Mouse (Mus musculus): ENCODE measurements around the gene Pga5. TPM values are rescaled to one million over a fixed set of nuclear protein-coding genes. Genes with fewer than 3 reads are reported as not detected.

The Pga5 gene
- polyA plus RNA-seq, 1 experiment: 0.20 TPM

- Histone ChIP-seq H3K4me3 (ENCODE audit: control insufficient read depth, low read depth, low read length) (no peak overlapping the region), H3K27ac (ENCODE audit: control insufficient read depth, insufficient read depth, low read depth, low read length) (no peak overlapping the region), H3K27me3 (ENCODE audit: control insufficient read depth, insufficient read depth, low read length) (no peaks in the 10 kb centered on the region), H3K4me1 (ENCODE audit: control insufficient read depth, insufficient read depth, low read length) (peaks cover 6% of the 10 kb centered on the region), H3K36me3 (ENCODE audit: control insufficient read depth, insufficient read depth, low read length) (no peaks in the 10 kb centered on the region)
- TF ChIP-seq POLR2A (IDR thresholded peaks at IDR 0.05; ENCODE audit: control insufficient read depth, low read depth, low read length): no peak
- no peak for TF ChIP-seq CTCF (IDR thresholded peaks at IDR 0.05; ENCODE audit: control insufficient read depth, insufficient read depth, insufficient replicate concordance, low read depth, low read length)
These were observed 7.2 kb upstream of the Pga5 start for GRCm38 (mm10) chr19:10685081-10685480.

GRCm38 (mm10) chr19:10681571-10681970, 3.7 kb upstream of the Pga5 start:
- H3K36me3 ChIP-seq (ENCODE audit: control insufficient read depth, insufficient read depth, low read length): no peaks in the 10 kb centered on the region
- H3K4me3 ChIP-seq (ENCODE audit: control insufficient read depth, low read depth, low read length): no peak overlapping the region
- H3K27me3 ChIP-seq (ENCODE audit: control insufficient read depth, insufficient read depth, low read length): no peaks in the 10 kb centered on the region
- H3K27ac ChIP-seq (ENCODE audit: control insufficient read depth, insufficient read depth, low read depth, low read length): no peak overlapping the region
- H3K4me1 ChIP-seq (ENCODE audit: control insufficient read depth, insufficient read depth, low read length): no peaks in the 10 kb centered on the region
- TF ChIP-seq POLR2A (IDR thresholded peaks at IDR 0.05; ENCODE audit: control insufficient read depth, low read depth, low read length) (no peak), CTCF (IDR thresholded peaks at IDR 0.05; ENCODE audit: control insufficient read depth, insufficient read depth, insufficient replicate concordance, low read depth, low read length) (no peak)

- H3K27ac ChIP-seq (ENCODE audit: control insufficient read depth, insufficient read depth, low read depth, low read length): no peak overlapping the region
- TF ChIP-seq CTCF (IDR thresholded peaks at IDR 0.05; ENCODE audit: control insufficient read depth, insufficient read depth, insufficient replicate concordance, low read depth, low read length) (no peak), POLR2A (IDR thresholded peaks at IDR 0.05; ENCODE audit: control insufficient read depth, low read depth, low read length) (no peak)
- H3K4me3 ChIP-seq (ENCODE audit: control insufficient read depth, low read depth, low read length): no peak overlapping the region
- H3K27me3 ChIP-seq (ENCODE audit: control insufficient read depth, insufficient read depth, low read length): no peaks in the 10 kb centered on the region
- no peaks in the 10 kb centered on the region for H3K4me1 ChIP-seq (ENCODE audit: control insufficient read depth, insufficient read depth, low read length)
- no peaks in the 10 kb centered on the region for H3K36me3 ChIP-seq (ENCODE audit: control insufficient read depth, insufficient read depth, low read length)
These were observed 849 bp upstream of the Pga5 start for GRCm38 (mm10) chr19:10678772-10679067.

- Histone ChIP-seq H3K27ac (ENCODE audit: control insufficient read depth, insufficient read depth, low read depth, low read length) (no peak overlapping the region), H3K27me3 (ENCODE audit: control insufficient read depth, insufficient read depth, low read length) (no peaks in the 10 kb centered on the region), H3K4me3 (ENCODE audit: control insufficient read depth, low read depth, low read length) (no peak overlapping the region), H3K36me3 (ENCODE audit: control insufficient read depth, insufficient read depth, low read length) (no peaks in the 10 kb centered on the region), H3K4me1 (ENCODE audit: control insufficient read depth, insufficient read depth, low read length) (no peaks in the 10 kb centered on the region)
- no peak for TF ChIP-seq CTCF (IDR thresholded peaks at IDR 0.05; ENCODE audit: control insufficient read depth, insufficient read depth, insufficient replicate concordance, low read depth, low read length)
- TF ChIP-seq POLR2A (IDR thresholded peaks at IDR 0.05; ENCODE audit: control insufficient read depth, low read depth, low read length): no peak
These were observed 1.2 kb downstream of the Pga5 start for GRCm38 (mm10) chr19:10676656-10677055.

GRCm38 (mm10) chr19:10673275-10673674, 4.6 kb downstream of the Pga5 start:
- no peaks in the 10 kb centered on the region for H3K27me3 ChIP-seq (ENCODE audit: control insufficient read depth, insufficient read depth, low read length)
- no peaks in the 10 kb centered on the region for H3K4me1 ChIP-seq (ENCODE audit: control insufficient read depth, insufficient read depth, low read length)
- TF ChIP-seq POLR2A (IDR thresholded peaks at IDR 0.05; ENCODE audit: control insufficient read depth, low read depth, low read length): no peak
- no peak for TF ChIP-seq CTCF (IDR thresholded peaks at IDR 0.05; ENCODE audit: control insufficient read depth, insufficient read depth, insufficient replicate concordance, low read depth, low read length)
- no peak overlapping the region for H3K4me3 ChIP-seq (ENCODE audit: control insufficient read depth, low read depth, low read length)
- H3K36me3 ChIP-seq (ENCODE audit: control insufficient read depth, insufficient read depth, low read length): no peaks in the 10 kb centered on the region
- no peak overlapping the region for H3K27ac ChIP-seq (ENCODE audit: control insufficient read depth, insufficient read depth, low read depth, low read length)

- H3K27me3 ChIP-seq (ENCODE audit: control insufficient read depth, insufficient read depth, low read length): no peaks in the 10 kb centered on the region
- H3K36me3 ChIP-seq (ENCODE audit: control insufficient read depth, insufficient read depth, low read length): no peaks in the 10 kb centered on the region
- TF ChIP-seq CTCF (IDR thresholded peaks at IDR 0.05; ENCODE audit: control insufficient read depth, insufficient read depth, insufficient replicate concordance, low read depth, low read length): no peak
- TF ChIP-seq POLR2A (IDR thresholded peaks at IDR 0.05; ENCODE audit: control insufficient read depth, low read depth, low read length): no peak
- H3K4me3 ChIP-seq (ENCODE audit: control insufficient read depth, low read depth, low read length): no peak overlapping the region
- H3K27ac ChIP-seq (ENCODE audit: control insufficient read depth, insufficient read depth, low read depth, low read length): no peak overlapping the region
- H3K4me1 ChIP-seq (ENCODE audit: control insufficient read depth, insufficient read depth, low read length): no peaks in the 10 kb centered on the region
These were observed 5.9 kb downstream of the Pga5 start for GRCm38 (mm10) chr19:10671854-10672417.

- no peaks in the 10 kb centered on the region for H3K4me1 ChIP-seq (ENCODE audit: control insufficient read depth, insufficient read depth, low read length)
- H3K36me3 ChIP-seq (ENCODE audit: control insufficient read depth, insufficient read depth, low read length): no peaks in the 10 kb centered on the region
- H3K4me3 ChIP-seq (ENCODE audit: control insufficient read depth, low read depth, low read length): no peak overlapping the region
- no peak overlapping the region for H3K27ac ChIP-seq (ENCODE audit: control insufficient read depth, insufficient read depth, low read depth, low read length)
- no peaks in the 10 kb centered on the region for H3K27me3 ChIP-seq (ENCODE audit: control insufficient read depth, insufficient read depth, low read length)
- TF ChIP-seq CTCF (IDR thresholded peaks at IDR 0.05; ENCODE audit: control insufficient read depth, insufficient read depth, insufficient replicate concordance, low read depth, low read length): no peak
- TF ChIP-seq POLR2A (IDR thresholded peaks at IDR 0.05; ENCODE audit: control insufficient read depth, low read depth, low read length): no peak
These were observed 6.6 kb downstream of the Pga5 start for GRCm38 (mm10) chr19:10671319-10671718.

- H3K27me3 ChIP-seq (ENCODE audit: control insufficient read depth, insufficient read depth, low read length): no peaks in the 10 kb centered on the region
- no peak overlapping the region for H3K4me3 ChIP-seq (ENCODE audit: control insufficient read depth, low read depth, low read length)
- peak; percentile 80; the same call in 1 of the 2 replicates for TF ChIP-seq CTCF (IDR thresholded peaks at IDR 0.05; ENCODE audit: control insufficient read depth, insufficient read depth, insufficient replicate concordance, low read depth, low read length)
- no peak for TF ChIP-seq POLR2A (IDR thresholded peaks at IDR 0.05; ENCODE audit: control insufficient read depth, low read depth, low read length)
- no peaks in the 10 kb centered on the region for H3K36me3 ChIP-seq (ENCODE audit: control insufficient read depth, insufficient read depth, low read length)
- no peak overlapping the region for H3K27ac ChIP-seq (ENCODE audit: control insufficient read depth, insufficient read depth, low read depth, low read length)
- no peaks in the 10 kb centered on the region for H3K4me1 ChIP-seq (ENCODE audit: control insufficient read depth, insufficient read depth, low read length)
These were observed 12.4 kb downstream of the Pga5 start for GRCm38 (mm10) chr19:10665499-10665898.

All from testis, adult 2 months (tissue).